Mouse (Mus musculus): ENCODE measurements around the gene Zfp526. TPM values are rescaled to one million over a fixed set of nuclear protein-coding genes. Genes with fewer than 3 reads are reported as not detected.

Gene Zfp526
- total and polyA plus RNA-seq, 3 experiments = 2.2 to 7.0 (median 6.5) TPM

DNA sequence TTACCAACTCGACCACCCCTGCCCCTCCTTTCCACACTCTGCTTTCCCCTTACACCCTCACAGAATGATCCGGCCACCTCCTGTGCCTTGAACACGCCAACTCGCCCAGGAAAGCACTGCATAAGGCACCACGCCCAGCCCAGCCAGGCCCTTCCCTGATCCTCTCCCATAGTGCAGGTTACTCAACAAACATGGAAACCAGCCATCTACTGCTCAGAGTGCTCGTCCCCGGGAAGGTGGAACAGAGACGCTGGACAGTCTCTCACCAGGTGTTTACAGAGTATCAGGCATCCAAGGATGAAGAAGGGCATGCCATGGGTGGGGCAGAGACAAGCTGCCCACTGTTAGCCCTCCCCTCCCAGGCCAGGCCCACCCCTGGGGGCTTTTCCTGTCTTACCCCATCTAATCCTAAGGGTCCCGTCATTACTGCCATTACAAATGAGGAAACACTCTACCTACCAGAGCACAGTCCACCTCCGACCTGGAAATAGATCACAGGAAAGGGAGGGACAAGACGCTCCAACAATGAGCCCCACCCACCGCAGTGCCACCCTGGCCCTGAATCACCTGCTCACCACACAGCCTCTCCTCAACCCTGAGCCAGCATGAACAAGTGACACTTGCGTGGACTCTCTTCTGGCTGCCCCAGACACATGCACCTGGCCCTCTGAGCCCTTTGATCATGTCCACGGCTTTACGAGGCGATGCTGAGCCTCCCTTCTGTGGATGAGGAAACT is 15.0 kb upstream of the Zfp526 start:
- H3K79me2 ChIP-seq (replicated peaks; ENCODE audit: control insufficient read depth, extremely low read depth, insufficient read depth, poor library complexity, severe bottlenecking) = no peaks in the 10 kb centered on the region
- H3K36me3 ChIP-seq (replicated peaks in 1 of 2; ENCODE audit: control insufficient read depth in 1 of 2, insufficient read depth in 1 of 2, low read length in 1 of 2) = peaks cover 35 to 77% of the 10 kb centered on the region in 2 experiments
- DNase-seq (ENCODE audit: extremely low read depth) = peak; percentile 33
- H3K27ac ChIP-seq (ENCODE audit: insufficient read depth, low read depth) = no peak overlapping the region
- H3K4me3 ChIP-seq (replicated peaks in 1 of 3; ENCODE audit: low read depth in 2 of 3, low read length in 2 of 3, poor library complexity in 1 of 3) = peak overlapping the region; percentile 27 to 63 (median 41)
- peaks cover 23 to 63% of the 10 kb centered on the region in 2 experiments for H3K4me1 ChIP-seq (ENCODE audit: control insufficient read depth in 1 of 2, insufficient read depth in 2 of 2)
- no peaks in the 10 kb centered on the region for H3K9me3 ChIP-seq (replicated peaks; ENCODE audit: low read length)
- no peak overlapping the region for H3K4me2 ChIP-seq (ENCODE audit: insufficient read depth, low read depth, poor library complexity, severe bottlenecking)
- TF ChIP-seq PAX5 (IDR thresholded peaks at IDR 0.05; ENCODE audit: low read length) = no peak
- TF ChIP-seq POLR2A (IDR thresholded peaks at IDR 0.05; ENCODE audit: low read depth, low read length) = 0 out of 2 replicates have a peak, but pooled peaks have one; percentile 12
- peak; percentile 25; the same call in 1 of the 2 replicates for TF ChIP-seq HCFC1 (IDR thresholded peaks at IDR 0.05; ENCODE audit: low read depth, low read length)
- TF ChIP-seq MEF2A (IDR thresholded peaks at IDR 0.05; ENCODE audit: borderline replicate concordance, low read depth, low read length) = no peak
- in situ Hi-C loops (cut with MboI; ENCODE audit: low pct_ligation_motif_present, low pct_unique_long_range_greater_than_20kb, low sequenced_read_pairs) (no loop called here), dilution Hi-C loops (cut with MboI; ENCODE audit: extremely low pct_ligation_motif_present, extremely low pct_unique_long_range_greater_than_20kb, low sequenced_read_pairs) (no loop called here)
- H3K27me3 ChIP-seq (replicated peaks) = no peaks in the 10 kb centered on the region
- H3K9ac ChIP-seq (ENCODE audit: insufficient read depth, low read depth) = no peak overlapping the region

DNA sequence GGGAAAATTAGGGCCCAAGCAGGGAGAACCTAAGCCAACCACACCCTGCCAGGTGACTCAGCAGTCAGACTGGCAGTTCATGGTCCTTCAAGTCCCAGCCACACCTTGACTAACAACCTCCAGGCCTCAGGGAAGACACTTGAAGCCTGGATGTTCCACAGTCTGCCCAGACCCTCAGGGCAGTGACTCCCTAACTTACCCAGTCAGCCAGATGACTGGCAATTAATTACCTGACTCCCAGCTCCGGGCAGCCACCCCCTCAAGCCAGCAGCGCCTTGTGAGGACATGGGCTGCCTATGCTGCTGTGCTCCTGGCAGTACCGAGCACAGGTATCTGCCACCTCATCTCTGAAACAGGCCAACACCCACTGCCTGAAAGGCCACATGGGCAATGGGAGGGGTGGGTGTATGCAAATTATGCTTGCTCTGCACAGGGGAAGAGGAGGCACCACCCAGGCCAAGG is 12.0 kb upstream of the Zfp526 start:
- dilution Hi-C loops (cut with MboI; ENCODE audit: extremely low pct_ligation_motif_present, extremely low pct_unique_long_range_greater_than_20kb, low sequenced_read_pairs) (no loop called here), in situ Hi-C loops (cut with MboI; ENCODE audit: low pct_ligation_motif_present, low pct_unique_long_range_greater_than_20kb, low sequenced_read_pairs) (no loop called here)
- Histone ChIP-seq H3K27ac (ENCODE audit: insufficient read depth, low read depth) (no peak overlapping the region), H3K4me3 (replicated peaks in 1 of 3; ENCODE audit: low read depth in 2 of 3, low read length in 2 of 3, poor library complexity in 1 of 3) (peak overlapping the region in 1 of 3 experiments; percentile 30), H3K79me2 (replicated peaks; ENCODE audit: control insufficient read depth, extremely low read depth, insufficient read depth, poor library complexity, severe bottlenecking) (no peaks in the 10 kb centered on the region), H3K27me3 (replicated peaks) (no peaks in the 10 kb centered on the region), H3K4me2 (ENCODE audit: insufficient read depth, low read depth, poor library complexity, severe bottlenecking) (no peak overlapping the region), H3K4me1 (ENCODE audit: control insufficient read depth in 1 of 2, insufficient read depth in 2 of 2) (peaks cover 23 to 60% of the 10 kb centered on the region in 2 experiments), H3K36me3 (replicated peaks in 1 of 2; ENCODE audit: control insufficient read depth in 1 of 2, insufficient read depth in 1 of 2, low read length in 1 of 2) (peaks cover 21 to 64% of the 10 kb centered on the region in 2 experiments), H3K9me3 (replicated peaks; ENCODE audit: low read length) (no peaks in the 10 kb centered on the region), H3K9ac (ENCODE audit: insufficient read depth, low read depth) (no peak overlapping the region)
- DNase-seq (ENCODE audit: extremely low read depth) = peak; percentile 45
- TF ChIP-seq ELF1 (IDR thresholded peaks at IDR 0.05; ENCODE audit: low read depth, low read length) (no peak), CTCF (conservative IDR thresholded peaks at IDR 0.05 in 1 of 2, IDR thresholded peaks at IDR 0.05 in 1 of 2; ENCODE audit: low read depth in 2 of 2, low read length in 2 of 2) (no peak), MYC (IDR thresholded peaks at IDR 0.05; ENCODE audit: low read depth, low read length) (no peak), JUND (conservative IDR thresholded peaks at IDR 0.05; ENCODE audit: low read depth, low read length) (no peak), KAT2A (IDR thresholded peaks at IDR 0.05; ENCODE audit: insufficient replicate concordance, low read length) (no peak), ZC3H11A (IDR thresholded peaks at IDR 0.05; ENCODE audit: low read depth, low read length) (no peak), GABPA (IDR thresholded peaks at IDR 0.05; ENCODE audit: insufficient replicate concordance, low read depth, low read length) (no peak), E2F4 (IDR thresholded peaks at IDR 0.05; ENCODE audit: insufficient replicate concordance, low read depth, low read length) (no peak), TBP (conservative IDR thresholded peaks at IDR 0.05; ENCODE audit: low read depth, low read length) (no peak), USF2 (conservative IDR thresholded peaks at IDR 0.05; ENCODE audit: low read depth, low read length) (no peak), PAX5 (IDR thresholded peaks at IDR 0.05; ENCODE audit: low read length) (no peak), ZKSCAN1 (IDR thresholded peaks at IDR 0.05; ENCODE audit: borderline replicate concordance, low read depth, low read length) (no peak), CHD2 (IDR thresholded peaks at IDR 0.05; ENCODE audit: low read length) (no peak), BHLHE40 (IDR thresholded peaks at IDR 0.05; ENCODE audit: low read depth, low read length) (no peak), POLR2AphosphoS2 (IDR thresholded peaks at IDR 0.05; ENCODE audit: low read depth, low read length) (no peak), JUN (IDR thresholded peaks at IDR 0.05; ENCODE audit: insufficient read depth, low read depth, low read length) (no peak), SIN3A (IDR thresholded peaks at IDR 0.05; ENCODE audit: low read length) (no peak), NRF1 (IDR thresholded peaks at IDR 0.05; ENCODE audit: low read depth, low read length) (no peak)
